Mouse (Mus musculus) brain, embryonic 14.5 days (tissue): ENCODE results near the gene Det1.
A peak's percentile ranks its signal among the peaks of the same experiment; 100 is the strongest.

ENCODE experiments used
- CTCF ChIP-seq: fragments of 200-500 bp; IDR thresholded peaks from 2 replicates; pipeline ENCODE4 v1.5.1; 2012; ENCODE audit warnings: inconsistent platforms, mild to moderate bottlenecking, moderate library complexity, borderline replicate concordance; ENCODE audit not compliant: insufficient read depth, insufficient read length; ENCODE audit errors: extremely low read depth
- POLR2A ChIP-seq: fragments of 200-500 bp; IDR thresholded peaks from 2 replicates; pipeline ENCODE4 v1.6.1; 2012; ENCODE audit warnings: mild to moderate bottlenecking, inconsistent platforms, borderline replicate concordance; ENCODE audit not compliant: poor library complexity, insufficient read depth, insufficient read length, severe bottlenecking; ENCODE audit errors: extremely low read depth

DNA sequence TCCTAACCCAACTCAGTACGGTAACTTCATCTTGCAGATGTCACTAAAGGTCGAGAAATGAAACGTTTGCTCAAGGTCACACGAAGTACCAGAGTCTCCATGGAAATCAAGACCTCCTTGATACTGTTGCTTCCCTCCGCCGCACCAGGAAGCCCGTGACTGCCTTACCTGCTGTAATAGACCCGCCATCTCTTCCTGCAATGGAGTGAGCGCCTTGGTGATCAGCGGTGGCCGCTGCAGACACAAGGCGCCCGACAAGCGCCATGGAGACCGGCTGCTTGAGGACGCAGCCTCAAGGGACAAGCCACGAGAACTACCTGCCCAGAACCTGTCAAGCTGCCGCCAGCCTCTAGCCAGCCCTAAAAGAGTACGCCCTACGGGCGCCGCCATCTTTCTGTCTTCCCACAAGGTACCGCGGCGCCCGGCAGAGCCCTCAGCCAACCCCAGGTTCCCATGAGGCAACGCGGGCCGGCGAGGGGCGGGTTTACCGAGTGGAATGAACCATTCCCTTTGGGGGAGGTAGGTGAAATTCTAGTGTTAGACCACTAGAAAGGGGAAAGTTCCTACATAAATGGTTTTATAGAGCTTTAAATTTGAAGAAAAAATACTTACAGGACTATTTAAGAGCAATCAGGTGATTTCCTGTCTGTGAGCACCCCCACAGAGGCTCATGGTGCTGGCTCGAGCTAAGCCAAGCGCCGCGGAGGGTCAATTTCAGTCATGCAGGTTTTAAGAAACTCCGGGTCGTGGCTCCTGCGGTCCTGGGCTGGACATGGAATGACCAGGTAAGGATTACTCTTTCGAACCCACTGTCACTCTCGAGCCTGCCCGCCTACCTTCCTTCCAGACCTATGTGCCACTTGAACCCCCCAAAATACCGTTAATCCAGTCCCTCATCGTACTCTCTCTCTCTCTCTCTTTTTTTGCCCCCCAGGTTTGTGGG is 64.2 kb downstream of the Det1 start, which contains the start of the genes Mrps11 and Mrpl46:
- peak; percentile 49; the same call in 1 of the 2 replicates for TF ChIP-seq POLR2A
- TF ChIP-seq CTCF = no peak
